Mouse (Mus musculus) cerebellum, adult 2 months (tissue): ENCODE measurements around the gene Kcnh6. TPM values are rescaled to one million over a fixed set of nuclear protein-coding genes. Genes with fewer than 3 reads are reported as not detected.

Experiments used
- DNase-seq, 2 experiments: peaks; one replicate each; pipeline ENCODE4 v3.0.0; 2021
- H3K27ac ChIP-seq: fragments of 200-500 bp; 2 replicates; pipeline ENCODE4 v1.5.1; 2012; ENCODE audit warnings: low read length, control low read depth, inconsistent platforms; ENCODE audit not compliant: insufficient read depth
- H3K27me3 ChIP-seq: fragments of 200-500 bp; 2 replicates; pipeline ENCODE4 v1.6.1; 2012; ENCODE audit warnings: inconsistent platforms, mild to moderate bottlenecking, low read length, moderate library complexity; ENCODE audit not compliant: control insufficient read depth, insufficient read depth
- H3K4me1 ChIP-seq: fragments of 200-500 bp; 2 replicates; pipeline ENCODE4 v1.6.1; 2011; ENCODE audit warnings: low read length; ENCODE audit not compliant: control insufficient read depth, insufficient read depth
- H3K4me3 ChIP-seq: fragments of 200-500 bp; replicated peaks from 2 replicates; pipeline ENCODE3; 2011; ENCODE audit warnings: mild to moderate bottlenecking, low read depth, low read length, control low read depth; ENCODE audit not compliant: insufficient read depth
- CTCF ChIP-seq: fragments of 200-500 bp; IDR thresholded peaks from 2 replicates; pipeline ENCODE4 v1.5.1; 2011; ENCODE audit warnings: low read depth, mild to moderate bottlenecking, control low read depth, low read length, moderate library complexity, borderline replicate concordance; ENCODE audit not compliant: insufficient read depth
- POLR2A ChIP-seq: fragments of 200-500 bp; IDR thresholded peaks from 2 replicates; pipeline ENCODE4 v1.6.1; 2011; ENCODE audit warnings: low read length, control low read depth, borderline replicate concordance; ENCODE audit not compliant: insufficient read depth
- WGBS: fragments of 180-500 bp; shearing (Covaris S2); methylation state at CpG from one replicate; pipeline ENCODE4 v1.1.7; 2018; 5-methylcytosine and 5-hydroxymethylcytosine counted together
- polyA plus RNA-seq: library from polyadenylated mRNA; depleted of rRNA; stranded (reverse); fragments of >200 nt; gene quantifications from 2 replicates; pipeline ENCODE4 v1.2.3, GENCODE M21; 2012

Gene Kcnh6
- polyA plus RNA-seq, 1 experiment = 1.4 TPM

- no peak overlapping the region for H3K27ac ChIP-seq
Measured at GRCm38 (mm10) chr11:105990231-105990630, 17.7 kb upstream of the Kcnh6 start.

DNA sequence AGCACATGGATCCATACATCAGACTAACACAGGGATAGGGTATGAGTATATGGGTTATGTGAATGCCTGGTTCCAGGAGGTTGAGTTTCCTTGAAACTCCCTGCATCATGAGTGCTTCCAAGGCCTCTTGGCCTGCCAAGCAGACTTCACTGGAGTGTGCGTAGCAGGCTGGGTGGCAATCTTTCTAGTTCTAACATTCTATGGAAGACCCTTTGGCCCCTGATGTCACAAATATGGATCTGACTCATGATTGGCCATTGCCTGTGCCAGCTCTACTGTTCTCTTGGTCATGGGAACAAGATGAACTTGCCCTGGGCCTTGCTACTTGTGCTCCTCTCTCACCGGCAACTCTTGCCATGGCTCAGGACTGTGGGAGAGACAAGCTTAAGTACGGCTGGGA is 13.5 kb upstream of the Kcnh6 start, which contains the start of gene Ace3:
Ace3 (plus strand) TSS at position 301 of the 400 bp plus-strand sequence.
- Histone ChIP-seq H3K27ac (no peak within 1 kb of the TSS), H3K4me1 (no peaks in the 10 kb centered on the region), H3K4me3 (no peak within 1 kb of the TSS), H3K27me3 (no peaks in the 10 kb centered on the region)
- TF ChIP-seq POLR2A (no peak), CTCF (no peak)
- no peak for DNase-seq
- WGBS = 93% methylated on average over 3 of the region's 3 CpGs

More at GRCm38 (mm10) chr11:105990231-105990630, 17.7 kb upstream of the Kcnh6 start:
- no peaks in the 10 kb centered on the region for H3K27me3 ChIP-seq
- H3K4me1 ChIP-seq = peaks cover 16% of the 10 kb centered on the region; the same call in 1 of the 2 replicates
- DNase-seq = no peak
- TF ChIP-seq CTCF (no peak), POLR2A (no peak)
- 89% methylated on average over 2 of the region's 2 CpGs for WGBS
- H3K4me3 ChIP-seq = no peak overlapping the region

GRCm38 (mm10) chr11:106000062-106000461 is 7.9 kb upstream of the Kcnh6 start:
- H3K4me3 ChIP-seq = no peak overlapping the region
- no peak overlapping the region for H3K27ac ChIP-seq
- WGBS = 93% methylated on average over 6 of the region's 6 CpGs
- TF ChIP-seq POLR2A = no peak
- no peak for TF ChIP-seq CTCF
- no peaks in the 10 kb centered on the region for H3K4me1 ChIP-seq
- DNase-seq = no peak
- H3K27me3 ChIP-seq = no peaks in the 10 kb centered on the region

DNA sequence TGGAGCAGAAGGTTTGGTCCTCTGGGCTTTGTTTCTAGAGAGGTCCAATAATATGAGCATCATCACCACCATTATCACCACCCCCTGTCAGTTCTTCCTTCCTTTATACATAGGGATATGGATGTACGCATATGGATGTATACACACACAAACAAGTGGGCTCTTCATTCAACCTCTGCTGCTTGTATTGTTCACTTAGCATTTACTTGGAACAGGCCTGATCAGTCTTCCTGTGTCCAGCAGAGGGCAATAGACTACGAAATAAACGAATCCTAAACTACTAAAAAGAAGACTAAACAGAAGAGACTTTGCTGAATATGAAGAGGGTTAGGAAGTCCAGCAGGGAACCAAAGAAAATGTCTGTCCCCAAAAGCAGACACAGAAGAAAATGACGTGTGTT is 6.2 kb upstream of the Kcnh6 start:
- Histone ChIP-seq H3K27ac (no peak overlapping the region), H3K27me3 (no peaks in the 10 kb centered on the region), H3K4me3 (no peak overlapping the region), H3K4me1 (no peaks in the 10 kb centered on the region)
- peak in 1 of 2 experiments; percentile 39 for DNase-seq
- 39% methylated on average over 4 of the region's 4 CpGs for WGBS
- TF ChIP-seq CTCF = peak; percentile 14; the same call in 1 of the 2 replicates
- no peak for TF ChIP-seq POLR2A

DNA sequence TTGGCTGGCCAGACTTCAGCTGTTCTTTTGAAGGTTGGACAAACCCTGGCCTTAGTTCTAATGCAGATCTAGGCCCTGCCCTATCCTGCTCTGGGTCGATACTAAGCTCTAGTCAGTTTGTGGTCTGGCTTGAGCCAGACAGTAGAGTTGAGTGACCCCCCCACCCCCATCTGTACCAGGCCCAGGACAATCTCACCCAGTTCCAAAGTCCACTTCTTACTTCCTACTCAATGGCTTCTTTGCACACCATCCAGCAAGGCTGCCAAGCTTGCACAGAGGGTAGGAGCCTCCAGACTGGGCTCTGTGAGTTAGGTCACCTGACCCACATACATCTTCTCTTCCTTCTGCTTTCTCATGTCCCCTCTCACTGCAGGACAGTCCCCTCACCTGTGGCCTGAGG is 3.3 kb upstream of the Kcnh6 start:
- H3K4me1 ChIP-seq = no peaks in the 10 kb centered on the region
- H3K27me3 ChIP-seq = no peaks in the 10 kb centered on the region
- no peak overlapping the region for H3K27ac ChIP-seq
- H3K4me3 ChIP-seq = no peak overlapping the region
- no peak for DNase-seq
- 87% methylated on average over 1 of the region's 1 CpGs for WGBS
- TF ChIP-seq CTCF (no peak), POLR2A (no peak)

DNA sequence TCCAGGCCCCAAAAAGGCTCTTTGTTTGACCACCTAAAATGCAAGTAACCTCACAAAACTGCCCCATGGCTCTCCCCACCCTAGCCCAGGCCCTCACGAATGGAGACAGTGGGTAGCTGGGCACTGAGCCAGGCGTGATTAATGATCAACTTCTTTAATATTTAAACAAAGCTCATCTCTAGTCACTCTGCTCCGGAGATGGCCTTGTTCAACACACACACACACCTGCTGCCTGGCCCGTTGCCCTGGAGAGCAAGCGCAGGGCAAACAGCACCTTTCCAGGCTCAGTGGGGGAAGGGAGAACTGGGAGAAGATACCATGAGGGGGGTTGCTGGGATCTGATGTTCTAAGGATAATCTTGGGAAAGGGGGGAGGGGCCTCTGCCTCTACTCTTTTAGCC is 2.0 kb upstream of the Kcnh6 start:
- whole genome bisulfite sequencing = 33% methylated on average over 5 of the region's 5 CpGs

DNA sequence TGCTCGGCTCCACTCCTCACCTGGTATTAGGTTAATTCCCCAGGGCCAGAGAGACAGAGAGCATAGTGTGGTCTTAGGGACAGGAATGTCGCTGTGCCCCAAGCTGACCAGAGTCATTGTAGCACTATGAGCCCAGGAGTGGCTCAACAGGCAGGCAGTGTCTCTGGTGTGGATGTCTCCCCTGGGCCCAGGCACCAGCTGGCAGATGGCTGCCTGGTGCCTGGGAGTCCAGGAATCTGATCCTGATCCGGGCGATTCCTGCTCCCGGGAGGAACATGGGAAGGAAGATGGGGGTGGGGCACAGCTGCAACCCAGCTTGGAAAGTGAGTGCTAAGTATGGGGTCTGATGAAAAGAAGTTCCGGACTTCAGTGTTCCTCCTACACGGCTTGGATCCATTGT is 4.8 kb downstream of the Kcnh6 start:
- no peak overlapping the region for H3K27ac ChIP-seq
- H3K4me3 ChIP-seq = no peak overlapping the region
- TF ChIP-seq POLR2A = no peak
- no peak for TF ChIP-seq CTCF
- no peak for DNase-seq
- H3K4me1 ChIP-seq = peaks cover 8% of the 10 kb centered on the region
- no peaks in the 10 kb centered on the region for H3K27me3 ChIP-seq
- 48% methylated on average over 7 of the region's 7 CpGs for WGBS

More for the DNA sequence above, 2.0 kb upstream of the Kcnh6 start:
- no peaks in the 10 kb centered on the region for H3K27me3 ChIP-seq
- no peak overlapping the region for H3K4me3 ChIP-seq
- no peak for TF ChIP-seq POLR2A
- no peak for TF ChIP-seq CTCF
- H3K4me1 ChIP-seq = no peaks in the 10 kb centered on the region
- no peak for DNase-seq
- H3K27ac ChIP-seq = no peak overlapping the region

GRCm38 (mm10) chr11:106013556-106014225 is 5.8 kb downstream of the Kcnh6 start:
- peak; percentile 40 to 62 for DNase-seq
- TF ChIP-seq POLR2A (no peak), CTCF (no peak)
- H3K27ac ChIP-seq = no peak overlapping the region
- WGBS = 26% methylated on average over 11 of the region's 11 CpGs
- peaks cover 8% of the 10 kb centered on the region for H3K4me1 ChIP-seq
- no peaks in the 10 kb centered on the region for H3K27me3 ChIP-seq
- no peak overlapping the region for H3K4me3 ChIP-seq
